Mouse (Mus musculus): Measurements from ENCODE around the gene Tipin. TPM values are rescaled to one million over a fixed set of nuclear protein-coding genes. Genes with fewer than 3 reads are reported as not detected.

The Tipin gene
- polyA plus RNA-seq, 1 experiment from 2014 or later: 168 TPM

GRCm38 (mm10) chr9:64253021-64253904 lies 28.1 kb upstream of the Tipin start, which contains the start of gene Map2k1:
Gene Map2k1, minus strand, starts transcription at chr9:64253631.
- peak within 1 kb of the TSS; percentile 97 for H3K4me3 ChIP-seq (replicated peaks; ENCODE audit: low read depth, low read length)
- TF ChIP-seq CTCF (IDR thresholded peaks at IDR 0.05; ENCODE audit: low read depth): peak; percentile 89
- ATAC-seq (replicated peaks; ENCODE audit: low FRiP score, low read depth) (peak; percentile 97), DNase-seq (ENCODE audit: low spot score) (peak; percentile 100)
- peak within 1 kb of the TSS; percentile 92 for H3K27ac ChIP-seq
- H3K9me3 ChIP-seq (replicated peaks; ENCODE audit: low read length): no peaks in the 10 kb centered on the region
- H3K9ac ChIP-seq (ENCODE audit: low read depth, low read length): peak within 1 kb of the TSS; percentile 85
- no peaks in the 10 kb centered on the region for H3K36me3 ChIP-seq (ENCODE audit: insufficient read depth, low read length)
- H3K4me1 ChIP-seq (replicated peaks; ENCODE audit: insufficient read depth, low read length): peaks cover 10% of the 10 kb centered on the region; the same call in 1 of the 2 replicates
- no peaks in the 10 kb centered on the region for H3K27me3 ChIP-seq (ENCODE audit: insufficient read depth, low read length)
- peak within 1 kb of the TSS; percentile 87 for H3K4me2 ChIP-seq (ENCODE audit: low read length)
- WGBS: under 1% methylated on average over 89 of the region's 89 CpGs

GRCm38 (mm10) chr9:64255422-64255821 lies 26.0 kb upstream of the Tipin start:
- no peak for ATAC-seq (replicated peaks; ENCODE audit: low FRiP score, low read depth)

DNA sequence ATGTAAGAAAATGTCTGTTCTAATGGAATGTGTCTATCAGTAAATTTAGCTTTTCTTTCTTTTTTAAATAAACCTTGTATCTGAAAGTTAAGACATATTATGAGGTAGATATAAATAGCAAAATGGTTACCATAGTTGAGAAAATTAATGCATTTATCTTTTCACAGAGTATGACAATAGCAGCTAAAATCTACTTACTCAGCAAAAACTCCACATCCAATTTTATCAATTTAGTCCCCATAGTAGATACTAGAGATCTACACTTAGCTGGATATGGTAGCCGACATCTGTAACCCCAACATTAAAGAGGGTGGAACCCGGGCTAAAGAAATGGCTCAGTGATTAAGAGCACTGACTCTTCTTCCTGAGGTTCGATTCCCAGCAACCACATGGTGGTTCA lies 25.2 kb upstream of the Tipin start:
- no peaks in the 10 kb centered on the region for H3K27me3 ChIP-seq (ENCODE audit: insufficient read depth, low read length)
- 85% methylated on average over 3 of the region's 3 CpGs for WGBS
- no peak for ATAC-seq (replicated peaks; ENCODE audit: low FRiP score, low read depth)

More at GRCm38 (mm10) chr9:64255422-64255821, 26.0 kb upstream of the Tipin start:
- TF ChIP-seq CTCF (IDR thresholded peaks at IDR 0.05; ENCODE audit: low read depth): no peak
- Histone ChIP-seq H3K4me2 (ENCODE audit: low read length) (no peak overlapping the region), H3K36me3 (ENCODE audit: insufficient read depth, low read length) (no peaks in the 10 kb centered on the region), H3K27me3 (ENCODE audit: insufficient read depth, low read length) (no peaks in the 10 kb centered on the region), H3K4me1 (replicated peaks; ENCODE audit: insufficient read depth, low read length) (peaks cover 10% of the 10 kb centered on the region; the same call in 1 of the 2 replicates), H3K9ac (ENCODE audit: low read depth, low read length) (no peak overlapping the region), H3K27ac (no peak overlapping the region), H3K9me3 (replicated peaks; ENCODE audit: low read length) (no peaks in the 10 kb centered on the region), H3K4me3 (replicated peaks; ENCODE audit: low read depth, low read length) (no peak overlapping the region)
- no peak for DNase-seq (ENCODE audit: low spot score)
- 69% methylated on average over 3 of the region's 3 CpGs for WGBS

GRCm38 (mm10) chr9:64259906-64260305 lies 21.5 kb upstream of the Tipin start:
- no peak overlapping the region for H3K4me2 ChIP-seq (ENCODE audit: low read length)
- no peak overlapping the region for H3K4me3 ChIP-seq (replicated peaks; ENCODE audit: low read depth, low read length)
- no peak overlapping the region for H3K9ac ChIP-seq (ENCODE audit: low read depth, low read length)
- H3K9me3 ChIP-seq (replicated peaks; ENCODE audit: low read length): no peaks in the 10 kb centered on the region
- H3K27ac ChIP-seq: no peak overlapping the region
- DNase-seq (ENCODE audit: low spot score) (no peak), ATAC-seq (replicated peaks; ENCODE audit: low FRiP score, low read depth) (no peak)
- H3K27me3 ChIP-seq (ENCODE audit: insufficient read depth, low read length): no peaks in the 10 kb centered on the region
- 84% methylated on average over 5 of the region's 5 CpGs for WGBS
- H3K36me3 ChIP-seq (ENCODE audit: insufficient read depth, low read length): no peaks in the 10 kb centered on the region
- no peaks in the 10 kb centered on the region for H3K4me1 ChIP-seq (replicated peaks; ENCODE audit: insufficient read depth, low read length)
- no peak for TF ChIP-seq CTCF (IDR thresholded peaks at IDR 0.05; ENCODE audit: low read depth)

More for the DNA sequence above, 25.2 kb upstream of the Tipin start:
- Histone ChIP-seq H3K9me3 (replicated peaks; ENCODE audit: low read length) (no peaks in the 10 kb centered on the region), H3K4me2 (ENCODE audit: low read length) (no peak overlapping the region), H3K27ac (no peak overlapping the region), H3K36me3 (ENCODE audit: insufficient read depth, low read length) (no peaks in the 10 kb centered on the region), H3K4me3 (replicated peaks; ENCODE audit: low read depth, low read length) (no peak overlapping the region), H3K4me1 (replicated peaks; ENCODE audit: insufficient read depth, low read length) (peaks cover 10% of the 10 kb centered on the region; the same call in 1 of the 2 replicates), H3K9ac (ENCODE audit: low read depth, low read length) (no peak overlapping the region)
- no peak for TF ChIP-seq CTCF (IDR thresholded peaks at IDR 0.05; ENCODE audit: low read depth)
- DNase-seq (ENCODE audit: low spot score): no peak

- Histone ChIP-seq H3K27ac (no peak overlapping the region), H3K4me3 (replicated peaks; ENCODE audit: low read depth, low read length) (no peak overlapping the region), H3K9me3 (replicated peaks; ENCODE audit: low read length) (no peaks in the 10 kb centered on the region), H3K36me3 (ENCODE audit: insufficient read depth, low read length) (no peaks in the 10 kb centered on the region), H3K9ac (ENCODE audit: low read depth, low read length) (no peak overlapping the region), H3K4me1 (replicated peaks; ENCODE audit: insufficient read depth, low read length) (no peaks in the 10 kb centered on the region), H3K27me3 (ENCODE audit: insufficient read depth, low read length) (no peaks in the 10 kb centered on the region), H3K4me2 (ENCODE audit: low read length) (no peak overlapping the region)
- no peak for ATAC-seq (replicated peaks; ENCODE audit: low FRiP score, low read depth)
- WGBS: 90% methylated on average over 4 of the region's 4 CpGs
- TF ChIP-seq CTCF (IDR thresholded peaks at IDR 0.05; ENCODE audit: low read depth): no peak
- DNase-seq (ENCODE audit: low spot score): no peak
Observed at GRCm38 (mm10) chr9:64261023-64261422, 20.4 kb upstream of the Tipin start.

GRCm38 (mm10) chr9:64264813-64265212 lies 16.6 kb upstream of the Tipin start:
- no peak for DNase-seq (ENCODE audit: low spot score)
- no peaks in the 10 kb centered on the region for H3K9me3 ChIP-seq (replicated peaks; ENCODE audit: low read length)
- H3K36me3 ChIP-seq (ENCODE audit: insufficient read depth, low read length): no peaks in the 10 kb centered on the region
- H3K4me1 ChIP-seq (replicated peaks; ENCODE audit: insufficient read depth, low read length): no peaks in the 10 kb centered on the region
- no peak for TF ChIP-seq CTCF (IDR thresholded peaks at IDR 0.05; ENCODE audit: low read depth)
- no peak overlapping the region for H3K4me2 ChIP-seq (ENCODE audit: low read length)
- no peak overlapping the region for H3K27ac ChIP-seq
- H3K9ac ChIP-seq (ENCODE audit: low read depth, low read length): no peak overlapping the region
- no peaks in the 10 kb centered on the region for H3K27me3 ChIP-seq (ENCODE audit: insufficient read depth, low read length)
- no peak for ATAC-seq (replicated peaks; ENCODE audit: low FRiP score, low read depth)
- WGBS: 36% methylated on average over 1 of the region's 1 CpGs
- no peak overlapping the region for H3K4me3 ChIP-seq (replicated peaks; ENCODE audit: low read depth, low read length)
